Comparison of ENCODE assay signal across 16 mouse cellular contexts in the genomic region with DNA sequence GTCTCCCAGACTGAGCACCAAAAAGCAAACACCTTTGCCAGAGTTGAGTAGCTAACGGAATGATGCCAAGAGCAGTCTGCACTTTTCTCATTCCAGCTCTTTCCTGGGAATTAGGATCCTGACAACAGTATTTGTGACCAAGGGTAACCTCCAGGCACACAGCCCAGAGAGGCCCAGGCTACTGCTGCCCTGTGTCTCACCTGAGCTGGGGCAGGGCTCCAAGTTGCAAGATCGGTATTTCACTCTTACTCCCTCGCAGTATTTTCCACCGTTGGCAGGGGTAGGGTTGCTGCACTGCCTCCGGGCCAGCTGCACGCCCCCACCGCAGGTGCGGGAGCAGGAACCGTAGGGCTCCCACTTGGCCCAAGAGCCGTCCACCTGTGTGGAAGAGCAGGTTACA. TPM values are rescaled to one million over a fixed set of nuclear protein-coding genes. Genes with fewer than 3 reads are reported as not detected.
"Had no signal": no experiment of that assay in that cellular context is flagged by ENCODE, and none has a peak within 500 bp of the region (broad histone marks: within the 10 kb centered on the region; RNA-seq: fewer than 3 reads in every experiment).

No protein-coding gene starts in this region.

- ATAC-seq: intestine, embryonic 15.5 days; liver, embryonic 12.5 days; midbrain, embryonic 13.5 days had no signal

- H3K4me2 ChIP-seq: intestine, embryonic 15.5 days; limb, embryonic 13.5 days; liver, embryonic 12.5 days; midbrain, embryonic 13.5 days; neural tube, embryonic 12.5 days; stomach, embryonic 15.5 days had no signal

- H3K27ac ChIP-seq: intestine, embryonic 15.5 days; layer of hippocampus, adult 2 months; limb, embryonic 13.5 days; liver, embryonic 12.5 days; midbrain, embryonic 13.5 days; neural tube, embryonic 12.5 days; stomach, embryonic 15.5 days had no signal

- H3K9me3 ChIP-seq: intestine, embryonic 15.5 days; limb, embryonic 13.5 days; liver, embryonic 12.5 days; midbrain, embryonic 13.5 days; neural tube, embryonic 12.5 days; stomach, embryonic 15.5 days had no signal

- H3K9ac ChIP-seq: intestine, embryonic 15.5 days; limb, embryonic 13.5 days; liver, embryonic 12.5 days; midbrain, embryonic 13.5 days; neural tube, embryonic 12.5 days; stomach, embryonic 15.5 days had no signal

- H3K4me1 ChIP-seq: intestine, embryonic 15.5 days; liver, embryonic 12.5 days; midbrain, embryonic 13.5 days; neural tube, embryonic 12.5 days; stomach, embryonic 15.5 days had no signal

- DNase-seq: kidney, adult 18-20 months; kidney, postnatal 10 days; kidney, postnatal 4 days; left cerebral cortex, postnatal 4 days; spleen, adult 18-20 months; thymus, postnatal 36 days had no signal

- H3K4me3 ChIP-seq: intestine, embryonic 15.5 days; layer of hippocampus, adult 2 months; limb, embryonic 13.5 days; liver, embryonic 12.5 days; midbrain, embryonic 13.5 days; myocyte; neural tube, embryonic 12.5 days; stomach, embryonic 15.5 days had no signal

- H3K36me3 ChIP-seq: liver, embryonic 12.5 days; midbrain, embryonic 13.5 days; stomach, embryonic 15.5 days had no signal

- H3K27me3 ChIP-seq: intestine, embryonic 15.5 days; limb, embryonic 13.5 days; liver, embryonic 12.5 days; midbrain, embryonic 13.5 days; neural tube, embryonic 12.5 days; stomach, embryonic 15.5 days had no signal

RNA-seq across cellular contexts. Expression of a gene that starts 16.4 kb away (rescaled TPM):
- total RNA-seq: megakaryocyte-erythroid progenitor cell, adult 5-6 weeks; neutrophil, adult 5-6 weeks had no signal
- polyA plus RNA-seq: myocyte had no signal

RNA-seq across cellular contexts. Expression of a gene that starts 36.5 kb away (rescaled TPM):
- total RNA-seq: megakaryocyte-erythroid progenitor cell, adult 5-6 weeks; neutrophil, adult 5-6 weeks had no signal
- polyA plus RNA-seq: myocyte had no signal
